Mouse (Mus musculus) small intestine, adult 2 months (tissue): ENCODE measurements around the gene Kcnh4.

ENCODE experiments used
- CTCF ChIP-seq: fragments of 200-500 bp; IDR thresholded peaks from 2 replicates; pipeline ENCODE4 v1.5.1; 2012; ENCODE audit warnings: low read depth, mild to moderate bottlenecking, control low read depth, inconsistent platforms, low read length, moderate library complexity, mixed read lengths; ENCODE audit not compliant: insufficient replicate concordance, insufficient read length; ENCODE audit errors: extremely low read depth
- POLR2A ChIP-seq: fragments of 200-500 bp; IDR thresholded peaks from 2 replicates; pipeline ENCODE4 v1.6.1; 2012; ENCODE audit warnings: low read depth, mild to moderate bottlenecking, control low read depth, inconsistent platforms, low read length, moderate library complexity

DNA sequence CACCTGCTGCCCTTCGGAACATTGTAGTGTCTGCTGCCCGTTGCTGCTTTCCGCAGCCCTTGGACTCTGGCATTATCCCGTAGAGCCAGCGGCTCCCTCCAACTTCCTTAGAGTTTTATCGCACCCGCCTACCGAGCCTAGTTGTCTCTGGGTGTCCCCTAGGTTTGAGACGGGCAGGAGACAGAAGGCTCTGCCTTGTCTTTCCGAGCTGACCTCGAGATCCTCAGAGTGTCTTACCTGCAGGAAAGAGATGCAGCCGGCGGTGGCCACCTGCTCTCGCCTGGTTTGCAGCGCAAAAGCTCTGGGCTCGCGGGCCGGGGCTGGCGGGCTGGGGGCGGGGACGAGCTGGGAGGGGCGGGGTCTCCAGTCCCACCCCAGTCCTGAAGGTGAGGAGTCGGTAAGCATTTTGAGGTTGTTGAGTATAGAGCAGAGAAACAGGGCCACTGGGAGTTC, 67.6 kb downstream of the Kcnh4 start, which contains the start of gene Zfp385c:
- TF ChIP-seq CTCF (no peak), POLR2A (no peak)
